Mouse (Mus musculus): ENCODE measurements around the gene Musk. TPM values are rescaled to one million over a fixed set of nuclear protein-coding genes. Genes with fewer than 3 reads are reported as not detected.

Gene Musk
- polyA plus RNA-seq, 1 experiment from 2014 or later: 0.53 TPM

DNA sequence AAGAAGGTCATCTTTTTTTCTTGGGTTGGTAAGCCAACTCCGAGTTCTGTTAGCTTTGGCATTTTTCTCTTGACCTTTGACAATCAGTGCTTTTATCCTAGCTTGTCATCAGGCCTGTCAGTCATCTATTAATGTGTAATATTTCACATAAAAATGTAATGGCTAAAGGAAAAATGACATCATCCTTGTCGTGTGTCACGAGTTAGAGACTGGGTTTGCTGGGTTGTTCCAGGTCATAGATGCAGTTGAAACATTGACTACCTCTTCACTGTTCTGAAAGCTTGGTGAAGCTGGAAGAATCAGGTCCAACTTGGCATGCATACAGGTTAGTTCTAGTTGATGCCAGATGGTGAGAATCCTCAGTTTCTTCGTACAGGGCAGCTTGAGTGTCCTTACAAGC, 34.5 kb downstream of the Musk start:
- Histone ChIP-seq H3K9me3 (no peaks in the 10 kb centered on the region), H3K9ac (no peak overlapping the region), H3K4me2 (no peak overlapping the region), H3K27me3 (replicated peaks) (no peaks in the 10 kb centered on the region), H3K27ac (no peak overlapping the region), H3K4me1 (no peaks in the 10 kb centered on the region), H3K36me3 (no peaks in the 10 kb centered on the region), H3K4me3 (replicated peaks) (no peak overlapping the region)
- ATAC-seq (ENCODE audit: insufficient read depth, low FRiP score, low read depth): no peak
- WGBS: 54% methylated on average over 4 of the region's 4 CpGs

- no peak for ATAC-seq (ENCODE audit: insufficient read depth, low FRiP score, low read depth)
- WGBS: 65% methylated on average over 3 of the region's 3 CpGs
Observed at GRCm38 (mm10) chr4:58326746-58327145, 41.0 kb downstream of the Musk start.

DNA sequence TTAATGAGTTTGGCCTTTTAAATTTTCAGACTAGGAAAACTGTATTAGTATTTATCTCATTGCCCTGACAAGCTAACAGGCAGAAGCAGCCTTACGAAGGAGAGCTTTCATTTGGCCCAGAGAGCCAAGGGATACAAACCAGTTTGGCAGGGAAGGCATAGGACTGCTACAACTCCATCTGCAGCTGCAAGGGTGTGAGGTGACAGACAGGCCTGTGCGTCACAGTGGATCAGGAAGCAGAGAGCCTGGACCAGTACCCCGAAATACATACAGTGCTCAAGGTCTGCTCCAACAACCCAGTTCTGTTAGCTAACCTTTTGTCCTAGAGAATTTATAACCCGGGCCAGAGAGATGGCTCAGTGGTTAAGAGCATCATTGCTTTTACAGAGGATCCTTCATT, 42.5 kb downstream of the Musk start:
- Histone ChIP-seq H3K36me3 (no peaks in the 10 kb centered on the region), H3K27me3 (replicated peaks) (no peaks in the 10 kb centered on the region), H3K4me3 (replicated peaks) (no peak overlapping the region), H3K9me3 (no peaks in the 10 kb centered on the region), H3K4me2 (no peak overlapping the region), H3K9ac (no peak overlapping the region), H3K27ac (no peak overlapping the region), H3K4me1 (no peaks in the 10 kb centered on the region)
- 83% methylated on average over 4 of the region's 4 CpGs for WGBS
- no peak for ATAC-seq (ENCODE audit: insufficient read depth, low FRiP score, low read depth)

More at GRCm38 (mm10) chr4:58326746-58327145, 41.0 kb downstream of the Musk start:
- H3K9me3 ChIP-seq: no peaks in the 10 kb centered on the region
- no peak overlapping the region for H3K4me2 ChIP-seq
- H3K4me3 ChIP-seq (replicated peaks): no peak overlapping the region
- H3K27me3 ChIP-seq (replicated peaks): no peaks in the 10 kb centered on the region
- no peaks in the 10 kb centered on the region for H3K4me1 ChIP-seq
- H3K9ac ChIP-seq: no peak overlapping the region
- no peak overlapping the region for H3K27ac ChIP-seq
- no peaks in the 10 kb centered on the region for H3K36me3 ChIP-seq

- no peak overlapping the region for H3K4me3 ChIP-seq (replicated peaks)
- no peaks in the 10 kb centered on the region for H3K36me3 ChIP-seq
- ATAC-seq (ENCODE audit: insufficient read depth, low FRiP score, low read depth): no peak
- H3K27ac ChIP-seq: no peak overlapping the region
- no peaks in the 10 kb centered on the region for H3K9me3 ChIP-seq
- no peaks in the 10 kb centered on the region for H3K4me1 ChIP-seq
- 83% methylated on average over 4 of the region's 4 CpGs for WGBS
- H3K9ac ChIP-seq: no peak overlapping the region
- H3K27me3 ChIP-seq (replicated peaks): no peaks in the 10 kb centered on the region
- no peak overlapping the region for H3K4me2 ChIP-seq
Observed at GRCm38 (mm10) chr4:58330016-58330415, 44.3 kb downstream of the Musk start.

GRCm38 (mm10) chr4:58330864-58331638, 45.3 kb downstream of the Musk start:
- Histone ChIP-seq H3K4me3 (replicated peaks) (no peak overlapping the region), H3K27ac (no peak overlapping the region), H3K36me3 (no peaks in the 10 kb centered on the region), H3K4me2 (no peak overlapping the region), H3K4me1 (no peaks in the 10 kb centered on the region), H3K27me3 (replicated peaks) (no peaks in the 10 kb centered on the region), H3K9ac (no peak overlapping the region), H3K9me3 (no peaks in the 10 kb centered on the region)
- ATAC-seq (ENCODE audit: insufficient read depth, low FRiP score, low read depth): no peak
- 86% methylated on average over 10 of the region's 10 CpGs for WGBS

GRCm38 (mm10) chr4:58332394-58332793, 46.6 kb downstream of the Musk start:
- H3K27me3 ChIP-seq (replicated peaks): no peaks in the 10 kb centered on the region
- H3K4me3 ChIP-seq (replicated peaks): no peak overlapping the region
- no peaks in the 10 kb centered on the region for H3K4me1 ChIP-seq
- no peaks in the 10 kb centered on the region for H3K36me3 ChIP-seq
- no peaks in the 10 kb centered on the region for H3K9me3 ChIP-seq
- H3K4me2 ChIP-seq: no peak overlapping the region
- ATAC-seq (ENCODE audit: insufficient read depth, low FRiP score, low read depth): no peak
- H3K27ac ChIP-seq: no peak overlapping the region
- H3K9ac ChIP-seq: no peak overlapping the region
- WGBS: 50% methylated on average over 3 of the region's 3 CpGs

GRCm38 (mm10) chr4:58336227-58336626, 50.5 kb downstream of the Musk start:
- Histone ChIP-seq H3K4me2 (no peak overlapping the region), H3K4me1 (no peaks in the 10 kb centered on the region), H3K36me3 (no peaks in the 10 kb centered on the region), H3K27me3 (replicated peaks) (no peaks in the 10 kb centered on the region), H3K27ac (no peak overlapping the region), H3K4me3 (replicated peaks) (no peak overlapping the region), H3K9ac (no peak overlapping the region), H3K9me3 (no peaks in the 10 kb centered on the region)
- 73% methylated on average over 2 of the region's 2 CpGs for WGBS
- no peak for ATAC-seq (ENCODE audit: insufficient read depth, low FRiP score, low read depth)

DNA sequence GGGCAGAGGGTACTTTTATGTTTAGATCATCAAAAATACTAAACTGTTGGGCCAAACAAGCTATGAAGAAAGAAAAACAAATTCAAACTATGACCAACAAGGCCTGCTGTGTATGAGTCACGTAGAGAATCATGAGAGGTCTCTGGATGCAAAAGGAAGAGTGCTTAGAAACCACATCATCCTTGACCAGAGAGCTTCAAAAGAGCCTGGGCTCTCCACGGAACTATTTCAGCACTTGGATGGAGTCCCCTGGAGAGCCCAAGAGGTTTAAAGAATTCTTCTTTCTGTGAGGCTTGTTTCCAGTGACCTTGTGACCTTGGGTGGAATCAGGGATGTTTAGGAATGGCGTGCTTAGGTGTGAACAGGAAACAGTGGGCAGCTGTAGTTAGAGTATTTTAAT, 53.5 kb downstream of the Musk start:
- Histone ChIP-seq H3K4me3 (replicated peaks) (no peak overlapping the region), H3K27me3 (replicated peaks) (no peaks in the 10 kb centered on the region), H3K4me2 (no peak overlapping the region), H3K36me3 (no peaks in the 10 kb centered on the region), H3K27ac (no peak overlapping the region), H3K9ac (no peak overlapping the region), H3K9me3 (no peaks in the 10 kb centered on the region), H3K4me1 (no peaks in the 10 kb centered on the region)
- WGBS: 45% methylated on average over 3 of the region's 3 CpGs
- no peak for ATAC-seq (ENCODE audit: insufficient read depth, low FRiP score, low read depth)

DNA sequence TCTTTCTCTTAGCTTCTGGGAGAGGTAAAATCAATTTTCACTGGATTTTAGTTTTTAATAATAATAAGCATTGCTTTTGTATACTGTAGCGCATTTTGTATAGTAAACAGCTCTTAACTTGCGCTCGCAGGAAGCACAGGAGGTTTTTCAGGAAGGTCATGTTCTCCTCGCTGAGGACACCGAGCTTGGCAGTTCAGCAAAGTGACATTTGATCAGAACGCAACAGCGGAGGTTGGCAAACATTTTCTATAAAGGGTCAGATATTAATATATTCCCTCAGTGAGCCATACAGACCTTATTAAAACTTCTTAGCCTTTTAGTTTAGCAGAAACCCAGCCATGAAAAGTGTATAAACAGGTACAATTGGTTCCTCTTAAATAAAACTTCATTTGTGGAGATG, 64.4 kb downstream of the Musk start:
- no peak for ATAC-seq (ENCODE audit: insufficient read depth, low FRiP score, low read depth)
- Histone ChIP-seq H3K4me1 (no peaks in the 10 kb centered on the region), H3K27me3 (replicated peaks) (no peaks in the 10 kb centered on the region), H3K4me3 (replicated peaks) (no peak overlapping the region), H3K36me3 (no peaks in the 10 kb centered on the region), H3K9ac (no peak overlapping the region), H3K9me3 (no peaks in the 10 kb centered on the region), H3K4me2 (no peak overlapping the region), H3K27ac (no peak overlapping the region)
- 81% methylated on average over 7 of the region's 7 CpGs for WGBS

DNA sequence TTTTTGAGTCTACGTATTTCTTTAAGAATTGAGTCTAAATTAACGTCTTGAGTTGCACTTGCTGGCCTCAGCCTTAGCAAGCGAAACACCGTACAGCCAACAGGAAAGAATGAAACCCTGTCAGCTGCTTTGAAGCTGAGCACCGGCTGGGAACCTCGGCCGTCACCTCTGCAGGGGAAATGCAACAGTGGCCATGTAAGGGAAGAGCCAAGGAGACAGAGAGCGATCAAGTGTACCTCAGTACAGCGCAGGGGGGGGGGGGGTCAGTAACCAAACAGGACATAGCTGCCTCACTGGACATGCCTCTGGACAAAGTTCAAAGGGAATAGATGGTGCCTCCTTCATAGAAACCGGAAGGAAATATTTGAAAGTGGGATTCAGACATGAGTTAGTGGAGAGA, 65.4 kb downstream of the Musk start:
- Histone ChIP-seq H3K27ac (no peak overlapping the region), H3K4me3 (replicated peaks) (no peak overlapping the region), H3K27me3 (replicated peaks) (no peaks in the 10 kb centered on the region), H3K36me3 (no peaks in the 10 kb centered on the region), H3K4me2 (no peak overlapping the region), H3K4me1 (no peaks in the 10 kb centered on the region), H3K9ac (no peak overlapping the region), H3K9me3 (no peaks in the 10 kb centered on the region)
- 66% methylated on average over 10 of the region's 10 CpGs for WGBS
- no peak for ATAC-seq (ENCODE audit: insufficient read depth, low FRiP score, low read depth)

GRCm38 (mm10) chr4:58351590-58351989, 65.8 kb downstream of the Musk start:
- no peak overlapping the region for H3K4me2 ChIP-seq
- H3K27me3 ChIP-seq (replicated peaks): no peaks in the 10 kb centered on the region
- H3K27ac ChIP-seq: no peak overlapping the region
- no peaks in the 10 kb centered on the region for H3K4me1 ChIP-seq
- no peak overlapping the region for H3K9ac ChIP-seq
- no peaks in the 10 kb centered on the region for H3K36me3 ChIP-seq
- 79% methylated on average over 5 of the region's 5 CpGs for WGBS
- no peak overlapping the region for H3K4me3 ChIP-seq (replicated peaks)
- ATAC-seq (ENCODE audit: insufficient read depth, low FRiP score, low read depth): no peak
- no peaks in the 10 kb centered on the region for H3K9me3 ChIP-seq

DNA sequence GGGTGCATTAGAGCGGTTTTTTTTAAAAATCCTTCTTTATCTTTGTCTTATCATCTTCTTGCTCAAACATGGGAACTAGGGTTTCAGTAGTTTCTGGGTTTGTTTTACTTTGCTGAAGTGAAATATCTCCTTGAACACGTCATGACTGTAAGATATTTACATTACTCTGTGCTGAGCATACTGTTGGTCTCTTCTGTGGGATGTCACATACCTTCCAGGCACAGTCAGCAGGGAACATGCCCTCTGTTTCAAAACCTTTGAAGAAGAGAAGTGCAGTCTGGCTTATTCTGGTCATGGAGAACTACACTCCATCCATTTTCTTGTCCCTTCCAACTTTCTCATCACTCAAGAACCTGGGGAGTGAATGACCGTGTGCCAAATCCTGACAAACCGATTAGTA, 73.2 kb downstream of the Musk start:
- Histone ChIP-seq H3K4me2 (no peak overlapping the region), H3K4me1 (no peaks in the 10 kb centered on the region), H3K36me3 (no peaks in the 10 kb centered on the region), H3K27ac (no peak overlapping the region), H3K9me3 (no peaks in the 10 kb centered on the region), H3K4me3 (replicated peaks) (no peak overlapping the region), H3K9ac (no peak overlapping the region), H3K27me3 (replicated peaks) (no peaks in the 10 kb centered on the region)
- no peak for ATAC-seq (ENCODE audit: insufficient read depth, low FRiP score, low read depth)
- 69% methylated on average over 4 of the region's 4 CpGs for WGBS

GRCm38 (mm10) chr4:58365321-58365720, 79.6 kb downstream of the Musk start:
- no peak for ATAC-seq (ENCODE audit: insufficient read depth, low FRiP score, low read depth)
- Histone ChIP-seq H3K27me3 (replicated peaks) (no peaks in the 10 kb centered on the region), H3K36me3 (no peaks in the 10 kb centered on the region), H3K27ac (no peak overlapping the region), H3K9ac (no peak overlapping the region), H3K9me3 (no peaks in the 10 kb centered on the region), H3K4me1 (no peaks in the 10 kb centered on the region), H3K4me3 (replicated peaks) (no peak overlapping the region), H3K4me2 (no peak overlapping the region)
- 74% methylated on average over 6 of the region's 6 CpGs for WGBS
